Mouse (Mus musculus): Measurements from ENCODE around the gene Stambpl1.

Gene Stambpl1

DNA sequence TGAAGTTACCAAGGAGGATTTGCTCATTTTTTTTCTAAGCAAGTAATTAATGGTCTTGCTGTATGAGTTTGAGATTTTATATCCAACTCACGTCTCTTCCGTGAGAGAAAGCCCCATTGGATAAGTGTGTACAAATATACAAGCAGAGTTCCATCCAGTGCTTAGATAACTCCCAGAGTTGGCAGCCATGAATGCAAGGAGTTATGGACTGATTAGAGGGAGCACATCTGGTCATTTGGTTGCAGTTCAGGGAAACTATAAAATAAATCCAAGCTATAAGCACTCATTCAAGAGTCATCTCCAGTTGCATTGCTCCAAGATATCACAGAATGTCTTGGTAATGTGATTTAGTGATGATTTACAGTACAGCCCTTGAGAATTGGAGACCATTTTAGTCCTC lies 64.9 kb downstream of the Stambpl1 start:
- in situ Hi-C loops (cut with MboI; ENCODE audit: low pct_unique_long_range_greater_than_20kb in 1 of 2, low sequenced_read_pairs in 2 of 2, unreplicated experiment in 1 of 2), result no loop called here

DNA sequence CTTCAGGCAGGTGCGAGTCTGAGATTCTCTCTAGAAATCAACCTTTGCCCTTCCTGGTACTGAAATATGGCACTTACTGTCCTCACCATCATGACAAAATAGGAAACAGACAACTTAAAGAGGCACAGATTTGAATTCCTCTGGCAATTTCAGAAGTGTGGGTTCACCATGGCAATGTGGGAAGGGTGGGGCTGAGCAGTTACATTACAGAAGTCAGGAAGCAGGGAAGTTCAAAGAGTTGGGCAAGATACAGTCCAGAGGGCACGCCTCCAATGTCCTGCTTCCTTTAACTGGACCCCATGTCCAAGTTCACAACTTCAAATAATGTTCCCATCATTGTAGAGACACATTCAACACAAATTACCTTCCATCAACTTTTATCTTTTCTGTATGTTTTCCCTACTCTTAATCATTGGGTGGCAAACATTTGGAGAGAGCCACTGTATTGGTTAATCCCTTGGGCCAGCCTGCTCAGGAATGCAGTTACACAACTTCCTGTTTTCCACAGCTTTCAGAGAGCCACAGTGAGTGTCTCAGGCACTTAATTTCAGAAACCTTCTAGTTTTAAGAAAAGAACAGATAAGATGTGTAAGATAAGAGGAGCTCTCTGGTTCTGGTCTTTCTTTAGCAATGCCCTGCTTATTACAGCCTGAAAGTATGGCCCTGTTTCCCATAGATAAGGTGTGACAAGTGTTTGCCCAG lies 70.4 kb downstream of the Stambpl1 start:
- in situ Hi-C loops (cut with MboI; ENCODE audit: low pct_unique_long_range_greater_than_20kb in 1 of 2, low sequenced_read_pairs in 2 of 2, unreplicated experiment in 1 of 2), result no loop called here

DNA sequence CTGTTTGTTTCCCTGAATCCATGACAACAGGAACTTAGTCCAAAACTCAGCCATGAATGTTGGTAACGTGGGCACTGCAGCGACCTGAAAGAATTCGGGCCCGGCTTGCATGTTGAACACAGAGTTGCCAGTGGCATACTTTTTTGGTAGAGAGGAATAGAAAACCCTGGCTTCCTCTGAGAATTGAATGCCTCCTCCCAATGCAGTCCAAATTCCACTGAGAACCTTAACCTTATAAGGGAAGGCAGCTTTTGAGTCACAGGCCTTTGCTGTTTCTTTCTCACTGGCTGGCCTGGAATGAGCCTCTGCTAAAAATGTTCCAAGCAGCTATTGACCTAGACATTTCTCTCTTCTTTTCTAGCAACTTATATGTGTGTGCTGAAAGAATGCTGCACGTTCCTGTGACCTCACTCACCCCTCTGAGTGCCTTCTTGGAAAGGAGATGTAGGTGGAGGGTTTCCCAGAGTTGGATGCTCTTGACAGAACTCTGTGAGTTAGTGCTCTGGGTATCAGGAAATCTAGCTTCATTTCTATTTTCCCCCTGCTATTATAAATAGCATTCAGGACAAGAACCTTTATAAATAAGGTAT lies 73.7 kb downstream of the Stambpl1 start:
- in situ Hi-C loops (cut with MboI; ENCODE audit: low pct_unique_long_range_greater_than_20kb in 1 of 2, low sequenced_read_pairs in 2 of 2, unreplicated experiment in 1 of 2), result no loop called here

- in situ Hi-C loops (cut with MboI; ENCODE audit: low pct_unique_long_range_greater_than_20kb in 1 of 2, low sequenced_read_pairs in 2 of 2, unreplicated experiment in 1 of 2), result no loop called here
Measured at GRCm38 (mm10) chr19:34268991-34269390, 77.0 kb downstream of the Stambpl1 start.

DNA sequence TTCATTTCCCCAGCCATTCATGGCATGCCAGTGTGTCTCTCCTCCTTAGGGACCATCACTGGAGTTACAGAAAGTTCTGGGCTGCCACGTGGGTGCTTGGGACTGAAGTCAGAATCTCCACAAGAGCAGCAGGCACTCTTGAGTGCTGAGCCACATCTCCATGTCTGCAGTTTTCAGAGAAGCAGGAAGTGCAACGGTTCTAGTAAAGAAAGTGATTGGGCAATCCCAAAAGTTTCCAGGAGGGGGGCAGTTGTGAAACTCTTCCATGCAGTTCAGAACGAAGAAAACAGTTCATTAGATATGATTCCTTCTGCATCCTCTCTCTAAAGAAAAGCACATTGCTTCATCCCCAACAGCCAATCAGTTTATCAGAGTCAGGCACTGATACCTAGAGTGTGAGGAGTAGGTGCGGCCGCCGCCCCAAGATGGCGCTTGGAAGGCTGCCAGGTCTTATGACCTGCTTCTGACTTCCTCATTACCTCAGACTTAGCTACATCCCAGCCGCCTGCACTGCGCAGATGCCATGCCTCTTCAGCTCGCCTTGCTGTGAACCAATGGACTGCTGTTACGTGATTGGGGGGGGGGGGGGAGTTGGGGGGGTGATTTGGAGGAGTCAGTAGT lies 78.2 kb downstream of the Stambpl1 start:
- in situ Hi-C loops (cut with MboI; ENCODE audit: low pct_unique_long_range_greater_than_20kb in 1 of 2, low sequenced_read_pairs in 2 of 2, unreplicated experiment in 1 of 2), result no loop called here

- in situ Hi-C loops (cut with MboI; ENCODE audit: low pct_unique_long_range_greater_than_20kb in 1 of 2, low sequenced_read_pairs in 2 of 2, unreplicated experiment in 1 of 2), result no loop called here
Measured at GRCm38 (mm10) chr19:34270824-34271464, 78.9 kb downstream of the Stambpl1 start.

- in situ Hi-C loops (cut with MboI; ENCODE audit: low pct_unique_long_range_greater_than_20kb in 1 of 2, low sequenced_read_pairs in 2 of 2, unreplicated experiment in 1 of 2), result no loop called here
Measured at GRCm38 (mm10) chr19:34273073-34273472, 81.0 kb downstream of the Stambpl1 start.

DNA sequence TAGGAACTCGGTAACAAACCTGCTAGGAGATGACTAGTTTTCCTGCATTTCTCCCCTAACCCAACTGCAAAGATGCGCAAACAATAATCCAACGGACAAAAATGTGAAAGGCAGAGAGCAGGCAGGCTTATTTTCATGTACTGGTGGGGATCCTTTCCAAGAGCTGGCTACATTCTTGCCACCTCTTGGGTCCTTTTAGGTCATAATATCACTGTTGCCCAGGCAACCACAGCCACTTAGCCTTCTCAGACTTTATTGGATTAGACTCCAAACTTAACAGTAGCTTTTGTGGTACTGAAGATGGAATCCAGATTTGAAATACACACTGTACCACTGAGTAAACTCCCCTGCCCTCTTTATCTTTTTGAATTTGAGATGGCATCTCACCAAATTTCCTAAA lies 86.0 kb downstream of the Stambpl1 start:
- in situ Hi-C loops (cut with MboI; ENCODE audit: low pct_unique_long_range_greater_than_20kb in 1 of 2, low sequenced_read_pairs in 2 of 2, unreplicated experiment in 1 of 2), result no loop called here

DNA sequence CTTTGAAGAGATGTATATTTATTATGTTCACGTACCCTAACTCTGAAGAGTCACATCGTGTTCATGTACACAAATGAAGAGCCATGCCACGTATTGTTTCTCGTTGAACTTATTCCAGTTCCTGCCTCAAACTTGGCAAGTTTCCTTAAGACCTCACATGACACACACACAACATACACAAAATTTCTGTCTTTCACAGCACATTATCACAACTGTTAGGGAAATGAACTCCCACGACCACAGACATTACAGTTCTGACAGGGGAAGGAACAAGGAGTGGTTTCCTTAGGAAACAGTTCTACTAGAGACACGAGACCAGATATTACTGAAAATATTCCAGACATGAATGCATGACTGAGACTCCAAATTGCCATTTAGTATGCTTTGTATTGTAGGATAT lies 91.6 kb downstream of the Stambpl1 start:
- in situ Hi-C loops (cut with MboI; ENCODE audit: low pct_unique_long_range_greater_than_20kb in 1 of 2, low sequenced_read_pairs in 2 of 2, unreplicated experiment in 1 of 2), result no loop called here

DNA sequence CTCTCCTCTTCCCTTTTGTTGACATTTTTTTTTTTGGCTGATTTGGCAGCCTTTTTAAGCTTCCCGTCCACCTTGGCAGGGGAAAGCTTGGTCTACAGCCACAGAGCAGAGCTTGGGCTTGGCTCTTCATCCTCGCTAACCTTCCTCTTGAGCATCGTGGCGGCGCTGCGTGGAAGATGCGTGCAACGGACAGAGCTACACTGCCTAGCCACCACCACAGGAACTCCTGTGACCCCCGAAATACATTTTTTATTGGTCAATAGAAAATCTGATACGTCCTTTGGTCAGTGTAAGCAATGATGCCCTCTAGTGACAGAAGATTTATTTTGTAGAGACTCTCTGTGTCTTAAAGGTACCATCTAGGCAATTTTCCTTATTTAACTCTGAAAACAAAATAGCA lies 92.4 kb downstream of the Stambpl1 start:
- in situ Hi-C loops (cut with MboI; ENCODE audit: low pct_unique_long_range_greater_than_20kb in 1 of 2, low sequenced_read_pairs in 2 of 2, unreplicated experiment in 1 of 2), result no loop called here

DNA sequence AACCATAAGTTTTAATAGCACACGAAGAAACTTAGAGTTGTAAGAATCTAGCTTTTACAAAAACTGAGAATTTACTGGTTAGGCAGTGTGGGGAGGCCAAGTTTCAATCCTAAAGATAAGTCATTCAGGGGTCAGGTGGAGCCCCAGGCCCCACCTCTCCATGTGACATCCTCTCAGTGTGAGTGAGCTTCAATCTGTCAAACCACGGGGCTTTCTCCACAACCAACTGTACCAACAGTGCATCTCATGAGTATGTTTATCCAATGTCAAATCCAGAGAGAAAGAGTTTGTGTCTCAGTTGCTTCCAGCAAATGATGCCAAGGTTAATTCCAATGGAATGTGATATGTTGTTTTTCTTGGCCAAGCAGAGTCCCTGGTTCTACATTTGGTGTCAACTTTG lies 92.8 kb downstream of the Stambpl1 start:
- in situ Hi-C loops (cut with MboI; ENCODE audit: low pct_unique_long_range_greater_than_20kb in 1 of 2, low sequenced_read_pairs in 2 of 2, unreplicated experiment in 1 of 2), result no loop called here

GRCm38 (mm10) chr19:34287221-34287620 lies 95.2 kb downstream of the Stambpl1 start:
- in situ Hi-C loops (cut with MboI; ENCODE audit: low pct_unique_long_range_greater_than_20kb in 1 of 2, low sequenced_read_pairs in 2 of 2, unreplicated experiment in 1 of 2), result no loop called here

DNA sequence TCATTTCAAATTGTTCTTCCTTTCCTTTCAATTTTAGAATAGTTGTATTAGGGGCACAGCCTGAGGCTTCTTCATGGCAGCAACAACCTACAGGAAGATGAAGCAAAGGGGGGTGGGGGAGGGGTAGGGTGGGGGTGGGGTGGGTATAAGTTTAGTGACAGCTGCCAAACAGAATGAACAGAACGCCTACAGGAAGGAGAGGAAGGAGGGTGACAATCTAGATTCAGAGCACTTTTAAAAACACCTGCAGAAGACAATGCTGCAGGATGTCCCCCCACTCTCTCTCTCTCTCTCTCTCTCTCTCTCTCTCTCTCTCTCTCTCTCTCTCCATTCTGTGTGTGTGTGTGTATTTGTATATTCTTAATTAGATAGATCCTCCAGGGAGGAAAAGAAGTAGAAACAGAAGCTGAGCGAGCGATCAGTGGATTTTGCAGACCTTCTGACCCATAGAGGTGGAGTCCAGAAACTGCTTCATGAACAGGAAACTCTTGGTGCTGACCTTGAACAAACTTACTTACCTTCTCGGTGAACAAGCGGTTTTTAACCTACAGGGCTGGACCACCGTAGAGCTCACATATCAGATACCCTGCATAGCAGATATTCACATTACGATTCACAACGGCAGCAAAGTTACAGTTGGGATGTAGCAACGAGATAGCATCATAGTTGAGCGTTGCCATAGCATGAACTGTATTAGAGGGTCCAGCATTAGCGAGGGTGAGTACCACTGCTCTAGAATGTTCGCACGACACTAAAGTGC lies 95.8 kb downstream of the Stambpl1 start:
- in situ Hi-C loops (cut with MboI; ENCODE audit: low pct_unique_long_range_greater_than_20kb in 1 of 2, low sequenced_read_pairs in 2 of 2, unreplicated experiment in 1 of 2), result no loop called here

GRCm38 (mm10) chr19:34288696-34289095 lies 96.7 kb downstream of the Stambpl1 start:
- in situ Hi-C loops (cut with MboI; ENCODE audit: low pct_unique_long_range_greater_than_20kb in 1 of 2, low sequenced_read_pairs in 2 of 2, unreplicated experiment in 1 of 2), result no loop called here
